9 mouse cellular contexts compared by ENCODE assay signal in the genomic region with DNA sequence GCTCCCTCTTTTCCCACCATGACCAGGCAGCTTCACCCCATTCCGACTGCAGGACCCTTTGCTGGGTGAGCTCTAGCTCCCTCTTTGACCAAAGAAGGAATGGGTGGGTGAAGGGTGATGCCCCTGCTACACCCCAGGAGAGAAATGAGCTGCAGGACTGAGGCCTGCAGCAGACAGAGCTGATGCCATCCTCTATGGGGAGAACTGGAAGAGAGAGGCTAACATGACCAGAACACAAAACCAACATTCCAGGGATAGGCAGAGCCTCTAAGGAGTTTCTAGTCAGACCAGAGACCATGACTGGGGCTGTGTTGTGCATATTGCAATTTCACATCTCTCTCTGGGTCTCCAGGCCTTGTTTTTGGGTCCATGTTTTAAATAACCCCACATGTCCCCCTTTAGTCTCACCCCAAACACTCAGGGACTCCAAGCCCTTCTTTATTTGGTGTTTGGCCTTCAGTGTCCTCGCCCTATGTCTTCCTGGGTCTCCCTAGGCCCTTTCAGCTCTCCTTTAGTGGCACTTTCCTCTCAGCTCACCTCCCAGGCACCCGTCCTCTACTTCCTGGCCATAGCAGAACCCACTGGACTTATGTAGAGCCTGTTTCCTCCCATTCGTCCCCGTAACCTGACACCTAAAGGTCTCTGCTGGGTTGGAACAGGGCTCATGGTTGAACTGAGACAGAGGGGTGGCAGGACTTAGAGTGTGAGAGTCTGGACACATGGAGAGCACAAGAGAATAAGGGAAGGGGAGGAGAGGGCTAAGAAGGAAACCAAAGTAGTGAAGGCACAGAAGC. TPM values are rescaled to one million over a fixed set of nuclear protein-coding genes. Genes with fewer than 3 reads are reported as not detected.
DNase-seq lines count a peak whose midpoint lies in the region; ATAC-seq and TF ChIP-seq lines count a peak whose summit lies in the region.
"Had no signal": no experiment of that assay in that cellular context is flagged by ENCODE, and none has a peak within 500 bp of the region (broad histone marks: within the 10 kb centered on the region; RNA-seq: fewer than 3 reads in every experiment).

No protein-coding gene starts in this region.

- no peaks in the 10 kb centered on the region for H3K27me3 ChIP-seq in forebrain, embryonic 11.5 days (ENCODE audit: control insufficient read depth, insufficient read depth, low read length)
- no peaks in the 10 kb centered on the region for H3K27me3 ChIP-seq in limb, embryonic 12.5 days
- no peaks in the 10 kb centered on the region for H3K27me3 ChIP-seq in neural tube, embryonic 15.5 days (replicated peaks)

- ATAC-seq in forebrain, embryonic 11.5 days (replicated peaks; ENCODE audit: low FRiP score) = no peak
- ATAC-seq in limb, embryonic 12.5 days (ENCODE audit: insufficient number of reproducible peaks, insufficient read depth, low FRiP score, low TSS enrichment, low read depth) = no peak
- no peak for ATAC-seq in neural tube, embryonic 15.5 days (ENCODE audit: low FRiP score)
- ATAC-seq in cerebellum, adult (ENCODE audit: insufficient number of reproducible peaks, low FRiP score, low TSS enrichment) = no peak
- no peak for ATAC-seq in granulocyte monocyte progenitor cell, adult 5-6 weeks (replicated peaks; ENCODE audit: poor library complexity, severe bottlenecking)

- H3K4me1 ChIP-seq in forebrain, embryonic 11.5 days (replicated peaks; ENCODE audit: control insufficient read depth, insufficient read depth, low read length) = peaks cover 71% of the 10 kb centered on the region
- H3K4me1 ChIP-seq in limb, embryonic 12.5 days (replicated peaks) = peaks cover 92% of the 10 kb centered on the region
- peaks cover 94% of the 10 kb centered on the region for H3K4me1 ChIP-seq in neural tube, embryonic 15.5 days

- 25% methylated on average over 5 of the region's 5 CpGs for WGBS in forebrain, embryonic 11.5 days
- 8% methylated on average over 5 of the region's 5 CpGs for WGBS in limb, embryonic 12.5 days
- WGBS in neural tube, embryonic 15.5 days = 18% methylated on average over 5 of the region's 5 CpGs

- peak overlapping the region; percentile 9; the same call in 1 of the 2 replicates for H3K4me2 ChIP-seq in forebrain, embryonic 11.5 days (ENCODE audit: low read depth, low read length, severe bottlenecking)
- H3K4me2 ChIP-seq in limb, embryonic 12.5 days = peak overlapping the region; percentile 57
- H3K4me2 ChIP-seq in neural tube, embryonic 15.5 days = peak overlapping the region; percentile 6

- H3K4me3 ChIP-seq in left cerebral cortex, adult 2 months = no peak overlapping the region
- no peak overlapping the region for H3K4me3 ChIP-seq in forebrain, embryonic 11.5 days (ENCODE audit: low read depth, low read length)
- no peak overlapping the region for H3K4me3 ChIP-seq in limb, embryonic 12.5 days (replicated peaks)
- no peak overlapping the region for H3K4me3 ChIP-seq in neural tube, embryonic 15.5 days (replicated peaks)

- peak overlapping the region; percentile 45 for H3K9ac ChIP-seq in forebrain, embryonic 11.5 days (ENCODE audit: low read length)
- H3K9ac ChIP-seq in limb, embryonic 12.5 days (replicated peaks) = no peak overlapping the region; the same call in 1 of the 2 replicates
- 0 out of 2 replicates have a peak overlapping the region, but pooled peaks have one; percentile 23 for H3K9ac ChIP-seq in neural tube, embryonic 15.5 days (replicated peaks)

- TF ChIP-seq CTCF in left cerebral cortex, adult 2 months (IDR thresholded peaks at IDR 0.05) = no peak; the same call in 1 of the 2 replicates

- DNase-seq in left cerebral cortex, adult 2 months (ENCODE audit: extremely low spot score in 1 of 2, low spot score in 2 of 2) = peak in 1 of 2 experiments; percentile 8
- no peak for DNase-seq in left cerebral cortex, adult 18-20 months (ENCODE audit: low spot score in 2 of 2)
- DNase-seq in forebrain, embryonic 11.5 days (ENCODE audit: low spot score) = no peak
- no peak for DNase-seq in thymus, postnatal 14 days

- H3K9me3 ChIP-seq in forebrain, embryonic 11.5 days (ENCODE audit: control insufficient read depth, low read length) = no peaks in the 10 kb centered on the region
- no peaks in the 10 kb centered on the region for H3K9me3 ChIP-seq in limb, embryonic 12.5 days
- H3K9me3 ChIP-seq in neural tube, embryonic 15.5 days (replicated peaks) = no peaks in the 10 kb centered on the region

- intact Hi-C loops in left cerebral cortex, adult 2 months (cut with DNase I) = loop anchor here (10.0 kb wide), 1 partner anchor 557 kb away; no protein-coding TSS in a partner anchor

- no peaks in the 10 kb centered on the region for H3K36me3 ChIP-seq in forebrain, embryonic 11.5 days (ENCODE audit: control insufficient read depth, insufficient read depth, low read length)
- peaks cover 16% of the 10 kb centered on the region for H3K36me3 ChIP-seq in limb, embryonic 12.5 days
- H3K36me3 ChIP-seq in neural tube, embryonic 15.5 days = no peaks in the 10 kb centered on the region

- peak overlapping the region; percentile 36; the same call in 1 of the 2 replicates for H3K27ac ChIP-seq in left cerebral cortex, adult 2 months
- H3K27ac ChIP-seq in forebrain, embryonic 11.5 days (ENCODE audit: low read depth, low read length) = peak overlapping the region; percentile 99
- peak overlapping the region; percentile 98 for H3K27ac ChIP-seq in limb, embryonic 12.5 days
- peak overlapping the region; percentile 99 for H3K27ac ChIP-seq in neural tube, embryonic 15.5 days (replicated peaks)

RNA-seq across cellular contexts. Expression of gene Gpr84, which starts 8.7 kb away (rescaled TPM):
- total RNA-seq in left cerebral cortex, adult 2 months (2021) = under 1 TPM; 0.40 to 0.66 TPM
- total RNA-seq in left cerebral cortex, adult 18-20 months (2021) = 1 to 10 TPM in 1 of 2 experiments, under 1 TPM in 1; 0.42 to 1.0 TPM
- polyA plus RNA-seq in forebrain, embryonic 11.5 days (2014; fragmentation: Nextera tagmentation; extraction: Ambion mirVana) = not detected in 2 replicates
- 0.31 and 0.44 TPM in 2 replicates for polyA plus RNA-seq in limb, embryonic 12.5 days (2016; fragmentation: Nextera tagmentation; extraction: Ambion mirVana)
- 0.33 and 0.60 TPM in 2 replicates for polyA plus RNA-seq in neural tube, embryonic 15.5 days (2015; fragmentation: Nextera tagmentation; extraction: Ambion mirVana)
- 0.77 and 1.0 TPM in 2 replicates for total RNA-seq in granulocyte monocyte progenitor cell, adult 5-6 weeks (2014; fragmentation: Nextera tagmentation)
- total RNA-seq in granulocyte monocyte progenitor cell, adult 5-6 weeks (2017) = 0.77 and 1.1 TPM in 2 replicates
- total RNA-seq: heart, adult 18-20 months had no signal

RNA-seq across cellular contexts. Expression of gene Copz1, which starts 29.2 kb away (rescaled TPM):
- total RNA-seq in left cerebral cortex, adult 2 months (2021) = 10 to 100 TPM; 85.5 to 93.0 TPM
- 10 to 100 TPM; 93.5 to 97.5 TPM for total RNA-seq in left cerebral cortex, adult 18-20 months (2021)
- polyA plus RNA-seq in forebrain, embryonic 11.5 days (2014; fragmentation: Nextera tagmentation; extraction: Ambion mirVana) = 265 TPM in 2 replicates
- 252 and 259 TPM in 2 replicates for polyA plus RNA-seq in limb, embryonic 12.5 days (2016; fragmentation: Nextera tagmentation; extraction: Ambion mirVana)
- 190 and 207 TPM in 2 replicates for polyA plus RNA-seq in neural tube, embryonic 15.5 days (2015; fragmentation: Nextera tagmentation; extraction: Ambion mirVana)
- total RNA-seq in granulocyte monocyte progenitor cell, adult 5-6 weeks (2014; fragmentation: Nextera tagmentation) = 229 and 240 TPM in 2 replicates
- total RNA-seq in granulocyte monocyte progenitor cell, adult 5-6 weeks (2017) = 80.3 and 87.2 TPM in 2 replicates

RNA-seq across cellular contexts. Expression of gene Zfp385a, which starts 38.1 kb away (rescaled TPM):
- 10 to 100 TPM; 66.1 to 77.5 TPM for total RNA-seq in left cerebral cortex, adult 2 months (2021)
- 10 to 100 TPM; 72.0 to 79.3 TPM for total RNA-seq in left cerebral cortex, adult 18-20 months (2021)
- polyA plus RNA-seq in forebrain, embryonic 11.5 days (2014; fragmentation: Nextera tagmentation; extraction: Ambion mirVana) = 27.4 and 27.8 TPM in 2 replicates
- 11.2 and 13.3 TPM in 2 replicates for polyA plus RNA-seq in limb, embryonic 12.5 days (2016; fragmentation: Nextera tagmentation; extraction: Ambion mirVana)
- 18.6 and 19.9 TPM in 2 replicates for polyA plus RNA-seq in neural tube, embryonic 15.5 days (2015; fragmentation: Nextera tagmentation; extraction: Ambion mirVana)
- total RNA-seq in granulocyte monocyte progenitor cell, adult 5-6 weeks (2014; fragmentation: Nextera tagmentation) = 17.5 and 24.9 TPM in 2 replicates
- total RNA-seq in granulocyte monocyte progenitor cell, adult 5-6 weeks (2017) = 1.8 and 2.7 TPM in 2 replicates

RNA-seq across cellular contexts. Expression of gene Nfe2, which starts 43.5 kb away (rescaled TPM):
- not detected for total RNA-seq in left cerebral cortex, adult 2 months (2021)
- total RNA-seq in left cerebral cortex, adult 18-20 months (2021) = under 1 TPM in 1 of 2 experiments, not detected in 1; 0.40 TPM
- 6.6 and 7.6 TPM in 2 replicates for polyA plus RNA-seq in forebrain, embryonic 11.5 days (2014; fragmentation: Nextera tagmentation; extraction: Ambion mirVana)
- 4.6 and 4.7 TPM in 2 replicates for polyA plus RNA-seq in limb, embryonic 12.5 days (2016; fragmentation: Nextera tagmentation; extraction: Ambion mirVana)
- 0.99 and 4.6 TPM in 2 replicates for polyA plus RNA-seq in neural tube, embryonic 15.5 days (2015; fragmentation: Nextera tagmentation; extraction: Ambion mirVana)
- total RNA-seq in granulocyte monocyte progenitor cell, adult 5-6 weeks (2014; fragmentation: Nextera tagmentation) = 159 and 180 TPM in 2 replicates
- total RNA-seq in granulocyte monocyte progenitor cell, adult 5-6 weeks (2017) = 112 and 174 TPM in 2 replicates

Comparison
In these comparisons a context has a peak if more than half of its experiments do, and no peak if none do; other contexts are left out.
1. H3K27ac ChIP-seq: peak in every context shown above with its lines; median percentile 99 in forebrain, embryonic 11.5 days; 99 in neural tube, embryonic 15.5 days; 98 in limb, embryonic 12.5 days; 36 in left cerebral cortex, adult 2 months.
2. H3K4me2 ChIP-seq: peak in every context shown above with its lines; median percentile 57 in limb, embryonic 12.5 days; 9 in forebrain, embryonic 11.5 days; 6 in neural tube, embryonic 15.5 days.